Mouse (Mus musculus): Measurements from ENCODE around the gene Cavin1. TPM values are rescaled to one million over a fixed set of nuclear protein-coding genes. Genes with fewer than 3 reads are reported as not detected.

Cavin1 gene
- polyA plus RNA-seq, 1 experiment, result 27.4 TPM

DNA sequence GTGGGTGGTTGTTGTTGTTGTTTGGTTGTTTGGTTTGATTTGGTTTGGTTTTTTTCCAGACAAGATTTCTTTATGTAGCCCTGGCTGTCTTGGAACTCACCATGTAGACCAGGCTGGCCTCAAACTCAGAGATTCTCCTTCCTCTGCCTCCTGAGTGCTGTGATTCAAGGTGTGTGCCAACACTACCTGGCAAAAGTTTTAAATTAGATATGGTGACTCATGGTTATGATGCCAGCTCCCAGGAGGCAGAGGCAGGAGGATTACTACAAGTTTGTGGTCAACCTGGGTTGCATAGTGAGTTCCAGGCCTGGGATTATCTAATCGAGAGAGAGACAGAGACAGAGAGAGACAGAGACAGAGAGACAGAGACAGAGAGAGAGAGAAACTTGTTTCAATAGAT, 9.8 kb upstream of the Cavin1 start:
- no peak overlapping the region for H3K27ac ChIP-seq (ENCODE audit: insufficient read depth, low read depth, low read length)
- TF ChIP-seq POLR2A (IDR thresholded peaks at IDR 0.05; ENCODE audit: low read depth, low read length) (no peak), CTCF (IDR thresholded peaks at IDR 0.05; ENCODE audit: extremely low read depth, insufficient read length, insufficient replicate concordance, low read depth, low read length) (no peak)
- 88% methylated on average over 1 of the region's 1 CpGs for WGBS

DNA sequence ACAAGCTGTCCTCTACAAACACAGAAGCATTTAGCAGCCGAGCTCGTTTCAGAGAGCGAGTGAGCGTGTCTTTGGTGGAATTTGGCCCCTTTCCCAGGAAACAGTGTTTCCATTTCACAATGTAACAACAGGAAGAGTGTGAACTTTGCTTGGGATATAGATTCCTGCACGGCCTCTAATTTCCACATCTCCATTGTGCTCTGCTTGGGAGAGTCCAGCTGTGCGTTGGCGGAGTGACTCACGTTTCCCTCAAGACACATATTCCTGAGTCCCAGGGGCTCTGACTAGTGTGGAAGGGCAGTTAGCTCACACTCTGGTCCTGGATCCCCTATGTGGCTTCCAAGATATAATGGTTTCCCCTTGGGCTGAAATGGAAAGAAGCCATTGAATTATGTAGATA, 9.2 kb upstream of the Cavin1 start:
- Histone ChIP-seq H3K4me3 (ENCODE audit: low read depth, low read length) (no peak overlapping the region), H3K27ac (ENCODE audit: insufficient read depth, low read depth, low read length) (no peak overlapping the region), H3K4me1 (ENCODE audit: control insufficient read depth, insufficient read depth, insufficient read length, low read length) (peaks cover 3% of the 10 kb centered on the region; the same call in 1 of the 2 replicates), H3K27me3 (ENCODE audit: control insufficient read depth, insufficient read depth, low read length) (no peaks in the 10 kb centered on the region), H3K36me3 (ENCODE audit: control insufficient read depth, insufficient read depth, low read length) (no peaks in the 10 kb centered on the region)
- no peak for TF ChIP-seq CTCF (IDR thresholded peaks at IDR 0.05; ENCODE audit: extremely low read depth, insufficient read length, insufficient replicate concordance, low read depth, low read length)
- TF ChIP-seq POLR2A (IDR thresholded peaks at IDR 0.05; ENCODE audit: low read depth, low read length), result no peak
- WGBS, result 12% methylated on average over 8 of the region's 8 CpGs

More for the DNA sequence above, 9.8 kb upstream of the Cavin1 start:
- Histone ChIP-seq H3K27me3 (ENCODE audit: control insufficient read depth, insufficient read depth, low read length) (no peaks in the 10 kb centered on the region), H3K4me3 (ENCODE audit: low read depth, low read length) (no peak overlapping the region), H3K36me3 (ENCODE audit: control insufficient read depth, insufficient read depth, low read length) (no peaks in the 10 kb centered on the region), H3K4me1 (ENCODE audit: control insufficient read depth, insufficient read depth, insufficient read length, low read length) (peaks cover 3% of the 10 kb centered on the region; the same call in 1 of the 2 replicates)

DNA sequence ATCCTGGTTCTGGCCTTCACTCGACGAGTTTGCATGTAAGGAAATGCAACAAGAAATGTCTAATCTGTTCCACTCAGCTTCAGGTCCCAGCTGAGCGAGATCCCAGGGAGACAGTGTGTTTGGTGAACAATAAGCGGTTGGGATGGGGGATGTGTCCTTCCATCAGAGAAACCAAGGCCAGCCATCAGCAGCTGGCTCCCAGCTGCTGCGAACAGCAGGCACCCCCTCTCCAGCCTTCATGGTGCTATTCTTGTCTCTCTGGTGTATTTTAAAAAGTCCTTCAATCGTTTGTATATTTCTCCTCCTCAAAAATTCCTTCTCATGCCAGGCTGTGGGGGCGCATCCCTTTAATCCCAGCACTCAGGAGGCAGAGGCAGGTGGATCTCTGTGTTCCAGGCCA, 4.6 kb upstream of the Cavin1 start:
- Histone ChIP-seq H3K27ac (ENCODE audit: insufficient read depth, low read depth, low read length) (no peak overlapping the region), H3K27me3 (ENCODE audit: control insufficient read depth, insufficient read depth, low read length) (peaks cover 7% of the 10 kb centered on the region), H3K4me1 (ENCODE audit: control insufficient read depth, insufficient read depth, insufficient read length, low read length) (peaks cover 5% of the 10 kb centered on the region; the same call in 1 of the 2 replicates), H3K4me3 (ENCODE audit: low read depth, low read length) (no peak overlapping the region), H3K36me3 (ENCODE audit: control insufficient read depth, insufficient read depth, low read length) (no peaks in the 10 kb centered on the region)
- 63% methylated on average over 7 of the region's 7 CpGs for WGBS
- TF ChIP-seq CTCF (IDR thresholded peaks at IDR 0.05; ENCODE audit: extremely low read depth, insufficient read length, insufficient replicate concordance, low read depth, low read length), result no peak
- TF ChIP-seq POLR2A (IDR thresholded peaks at IDR 0.05; ENCODE audit: low read depth, low read length), result no peak

DNA sequence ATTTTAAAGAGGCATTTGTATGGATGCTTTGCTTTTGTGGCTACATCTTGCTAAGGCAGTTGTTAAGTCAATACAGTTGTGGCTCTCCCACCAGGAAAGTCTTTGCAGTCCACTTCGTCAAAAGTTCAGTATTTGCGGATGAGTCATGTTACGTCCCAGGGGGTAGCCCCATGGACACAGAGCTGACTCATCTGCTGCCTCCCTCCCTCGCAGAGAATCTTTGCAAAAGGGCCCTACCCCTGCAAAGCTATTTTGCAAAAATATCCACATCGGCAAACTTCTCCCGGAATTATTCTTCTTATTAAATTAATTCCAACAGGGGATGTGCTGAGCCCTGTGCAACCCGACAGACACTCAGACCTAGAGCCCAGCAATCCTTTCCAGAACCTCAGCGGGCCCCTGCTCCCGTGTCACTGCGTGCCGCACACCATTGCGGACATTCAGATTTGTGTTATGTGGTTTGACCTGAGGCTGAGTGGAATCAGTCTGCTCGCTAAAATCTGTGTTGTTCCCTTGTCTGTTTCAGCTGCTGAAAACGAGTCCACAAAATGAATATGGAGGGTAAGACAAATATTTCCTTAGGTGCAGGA, 3.8 kb upstream of the Cavin1 start:
- H3K27me3 ChIP-seq (ENCODE audit: control insufficient read depth, insufficient read depth, low read length), result peaks cover 13% of the 10 kb centered on the region
- no peak overlapping the region for H3K4me3 ChIP-seq (ENCODE audit: low read depth, low read length)
- H3K36me3 ChIP-seq (ENCODE audit: control insufficient read depth, insufficient read depth, low read length), result no peaks in the 10 kb centered on the region
- H3K4me1 ChIP-seq (ENCODE audit: control insufficient read depth, insufficient read depth, insufficient read length, low read length), result peaks cover 6% of the 10 kb centered on the region; the same call in 1 of the 2 replicates
- WGBS, result 55% methylated on average over 14 of the region's 14 CpGs
- TF ChIP-seq CTCF (IDR thresholded peaks at IDR 0.05; ENCODE audit: extremely low read depth, insufficient read length, insufficient replicate concordance, low read depth, low read length), result no peak
- no peak for TF ChIP-seq POLR2A (IDR thresholded peaks at IDR 0.05; ENCODE audit: low read depth, low read length)
- H3K27ac ChIP-seq (ENCODE audit: insufficient read depth, low read depth, low read length), result no peak overlapping the region

DNA sequence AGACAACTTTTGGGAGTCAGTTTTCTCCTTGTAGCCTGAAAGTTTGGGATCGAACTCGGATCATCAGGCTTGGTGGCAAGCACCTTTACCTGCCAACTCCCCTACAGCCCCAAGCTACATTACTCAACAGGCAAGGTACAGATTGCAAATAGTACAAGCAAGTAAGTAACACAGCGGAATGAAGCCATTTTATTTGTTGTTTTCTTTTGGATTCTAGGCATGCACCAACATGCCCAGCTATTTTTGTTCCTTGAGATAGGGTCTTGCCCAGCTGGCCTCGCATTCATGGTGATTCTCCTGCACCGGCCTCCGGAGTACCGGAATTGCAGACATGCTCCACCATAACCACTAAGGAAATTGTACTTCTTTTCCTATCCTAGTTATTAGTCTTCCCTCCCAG, 2.6 kb upstream of the Cavin1 start:
- TF ChIP-seq POLR2A (IDR thresholded peaks at IDR 0.05; ENCODE audit: low read depth, low read length), result no peak
- WGBS, result 95% methylated on average over 7 of the region's 7 CpGs
- Histone ChIP-seq H3K27me3 (ENCODE audit: control insufficient read depth, insufficient read depth, low read length) (peaks cover 21% of the 10 kb centered on the region), H3K36me3 (ENCODE audit: control insufficient read depth, insufficient read depth, low read length) (no peaks in the 10 kb centered on the region), H3K4me1 (ENCODE audit: control insufficient read depth, insufficient read depth, insufficient read length, low read length) (peaks cover 6% of the 10 kb centered on the region), H3K27ac (ENCODE audit: insufficient read depth, low read depth, low read length) (no peak overlapping the region), H3K4me3 (ENCODE audit: low read depth, low read length) (no peak overlapping the region)

DNA sequence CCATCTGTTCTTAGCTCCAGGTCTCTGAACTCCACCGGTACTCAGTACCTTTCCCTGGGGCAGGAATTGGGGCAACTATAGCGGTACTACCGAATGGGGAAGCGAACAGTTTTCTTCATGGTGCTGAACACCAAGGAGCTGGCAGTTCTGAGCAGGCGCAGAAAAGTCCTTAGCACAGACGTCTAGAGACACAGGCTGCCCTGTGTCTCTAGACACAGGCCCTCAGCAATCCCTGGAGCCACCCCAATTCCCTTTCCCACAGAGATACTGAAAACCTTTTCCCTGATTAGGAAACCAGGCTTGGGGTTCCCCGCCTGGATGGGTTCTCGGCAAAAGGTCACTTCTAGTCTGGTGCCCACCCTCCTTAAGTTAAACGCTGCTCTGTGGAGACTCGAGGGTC, 768 bp upstream of the Cavin1 start:
- TF ChIP-seq POLR2A (IDR thresholded peaks at IDR 0.05; ENCODE audit: low read depth, low read length) (no peak), CTCF (IDR thresholded peaks at IDR 0.05; ENCODE audit: extremely low read depth, insufficient read length, insufficient replicate concordance, low read depth, low read length) (no peak)
- peaks cover 6% of the 10 kb centered on the region for H3K4me1 ChIP-seq (ENCODE audit: control insufficient read depth, insufficient read depth, insufficient read length, low read length)
- 75% methylated on average over 10 of the region's 10 CpGs for WGBS
- H3K27ac ChIP-seq (ENCODE audit: insufficient read depth, low read depth, low read length), result no peak overlapping the region
- no peaks in the 10 kb centered on the region for H3K36me3 ChIP-seq (ENCODE audit: control insufficient read depth, insufficient read depth, low read length)
- peaks cover 21% of the 10 kb centered on the region for H3K27me3 ChIP-seq (ENCODE audit: control insufficient read depth, insufficient read depth, low read length)
- no peak overlapping the region for H3K4me3 ChIP-seq (ENCODE audit: low read depth, low read length)

DNA sequence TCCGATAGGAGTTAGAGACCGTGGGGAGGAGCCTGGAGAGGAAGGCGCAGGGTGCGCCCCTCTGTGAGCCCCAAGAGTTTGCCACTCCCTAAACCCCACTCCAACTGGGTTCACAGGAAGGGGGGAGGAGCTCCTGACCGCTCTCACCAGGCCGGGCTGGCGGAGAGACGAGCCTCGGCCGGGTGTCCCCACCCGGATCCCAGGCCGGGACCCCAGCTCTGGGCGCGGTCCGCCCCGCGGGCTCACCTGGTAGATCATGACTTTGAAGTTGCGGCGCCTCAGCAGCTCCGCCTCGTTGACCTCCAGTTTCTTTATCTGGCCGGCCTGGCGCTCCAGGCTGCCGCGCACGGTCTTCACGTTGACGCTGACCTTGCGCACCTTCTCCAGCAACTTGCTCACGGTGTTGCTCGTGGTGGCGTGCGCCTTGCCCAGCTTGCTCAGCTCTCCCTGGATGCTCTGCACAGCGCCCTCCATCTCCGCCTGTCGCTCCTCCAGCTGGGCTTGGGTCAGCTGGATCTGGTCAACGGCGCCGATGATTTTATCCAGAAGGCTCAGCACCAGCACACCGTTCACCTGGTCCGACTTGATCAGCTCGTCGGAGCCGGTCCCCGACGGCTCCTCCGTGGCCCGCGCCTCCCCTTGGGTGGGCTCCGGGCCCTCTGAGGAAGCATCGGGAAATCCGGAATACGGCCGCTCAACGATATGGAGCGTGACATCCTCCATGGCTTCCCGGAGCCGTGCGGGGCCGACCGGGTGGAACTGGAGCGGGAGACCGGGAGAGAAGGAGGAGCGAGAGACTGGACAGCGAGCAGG, 737 bp downstream of the Cavin1 start:
- Histone ChIP-seq H3K27me3 (ENCODE audit: control insufficient read depth, insufficient read depth, low read length) (peaks cover 21% of the 10 kb centered on the region), H3K27ac (ENCODE audit: insufficient read depth, low read depth, low read length) (peak overlapping the region; percentile 64), H3K4me1 (ENCODE audit: control insufficient read depth, insufficient read depth, insufficient read length, low read length) (peaks cover 6% of the 10 kb centered on the region), H3K4me3 (ENCODE audit: low read depth, low read length) (peak overlapping the region; percentile 66), H3K36me3 (ENCODE audit: control insufficient read depth, insufficient read depth, low read length) (no peaks in the 10 kb centered on the region)
- TF ChIP-seq POLR2A (IDR thresholded peaks at IDR 0.05; ENCODE audit: low read depth, low read length), result no peak
- TF ChIP-seq CTCF (IDR thresholded peaks at IDR 0.05; ENCODE audit: extremely low read depth, insufficient read length, insufficient replicate concordance, low read depth, low read length), result no peak
- WGBS, result 2% methylated on average over 65 of the region's 65 CpGs
